Mouse (Mus musculus) embryonic stem cell, embryonic (primary cell): ENCODE measurements at regions not wholly inside any gene's neighbourhood (a gene's known extent, or its start where the extent isn't known, plus 50 kb on each side); places are given as distances from the start of the nearest gene placed in this dataset.
"Not testable (repeated sequence)": the region's sequence is repeated elsewhere in the genome, so short reads cannot be mapped to it uniquely, and the experiment has no call there.

Experiments
- CTCF ChIA-PET, 4 experiments: fragments of 300-600 bp in 2 of 4; fragments of 350-600 bp in 2 of 4; sonication (Branson Sonifier 250); formaldehyde crosslinking; loops; one replicate each; lab custom pipeline; 2022; ENCODE audit warnings: inconsistent platforms in 2 of 4; lab: Charles Lee
- POLR2A ChIA-PET, 4 experiments: fragments of 300-600 bp in 2 of 4; fragments of 350-600 bp in 2 of 4; sonication (Branson Sonifier 250); formaldehyde crosslinking; loops; one replicate each; lab custom pipeline; 2022; ENCODE audit warnings: antibody characterized with exemption in 4 of 4, inconsistent platforms in 1 of 4; lab: Charles Lee

GRCm38 (mm10) chr3:82290373-82290772, 67.5 kb upstream of the Map9 start:
- ChIA-PET CTCF (no interaction called here), POLR2A (no interaction called here)

- ChIA-PET CTCF (no interaction called here), POLR2A (interaction anchor here in 1 of 4 experiments (0.6 kb wide), 1 partner anchor 34 kb away, joined by 5 read pairs; no protein-coding TSS in a partner anchor)
These were observed 68.8 kb upstream of the Map9 start for GRCm38 (mm10) chr3:82288996-82289395.

GRCm38 (mm10) chr3:82276977-82277714, 80.7 kb upstream of the Map9 start:
- CTCF ChIA-PET, result no interaction called here
- POLR2A ChIA-PET, result no interaction called here

GRCm38 (mm10) chr3:82275822-82276203, 82.0 kb upstream of the Map9 start:
- POLR2A ChIA-PET, result no interaction called here
- CTCF ChIA-PET, result no interaction called here

- CTCF ChIA-PET, result no interaction called here
- POLR2A ChIA-PET, result no interaction called here
These were observed 82.7 kb upstream of the Map9 start for GRCm38 (mm10) chr3:82274945-82275821.

- ChIA-PET CTCF (no interaction called here), POLR2A (no interaction called here)
These were observed 83.5 kb upstream of the Map9 start for GRCm38 (mm10) chr3:82274196-82274937.

- POLR2A ChIA-PET, CTCF ChIA-PET: not testable (repeated sequence)
These were observed 84.3 kb upstream of the Map9 start for GRCm38 (mm10) chr3:82273511-82273910.

GRCm38 (mm10) chr3:82271965-82272364, 85.9 kb upstream of the Map9 start:
- CTCF ChIA-PET, result interaction anchor here in 1 of 4 experiments (0.7 kb wide), 1 partner anchor 30 kb away, joined by 4 read pairs; no protein-coding TSS in a partner anchor
- POLR2A ChIA-PET, result no interaction called here

- POLR2A ChIA-PET, result no interaction called here
- CTCF ChIA-PET, result no interaction called here
These were observed 91.9 kb upstream of the Map9 start for GRCm38 (mm10) chr3:82265941-82266340.

- ChIA-PET POLR2A (no interaction called here), CTCF (no interaction called here)
These were observed 95.9 kb upstream of the Map9 start for GRCm38 (mm10) chr3:82261976-82262375.

- ChIA-PET POLR2A (no interaction called here), CTCF (no interaction called here)
These were observed 97.7 kb upstream of the Map9 start for GRCm38 (mm10) chr3:82259986-82260652.

GRCm38 (mm10) chr3:82250796-82251261, 105.2 kb upstream of the Gucy1a1 start:
- POLR2A ChIA-PET, result interaction anchor here in 1 of 4 experiments (1.0 kb wide), 1 partner anchor 14 kb away, joined by 3 read pairs; no protein-coding TSS in a partner anchor

GRCm38 (mm10) chr3:82249968-82250795, 104.6 kb upstream of the Gucy1a1 start:
- ChIA-PET CTCF (no interaction called here), POLR2A (interaction anchor here in 1 of 4 experiments (1.0 kb wide), 1 partner anchor 13 kb away, joined by 3 read pairs; no protein-coding TSS in a partner anchor)

More at GRCm38 (mm10) chr3:82250796-82251261, 105.2 kb upstream of the Gucy1a1 start:
- CTCF ChIA-PET, result no interaction called here

GRCm38 (mm10) chr3:82236377-82237057, 90.9 kb upstream of the Gucy1a1 start:
- ChIA-PET POLR2A (interaction anchor here in 1 of 4 experiments (0.9 kb wide), 1 partner anchor 14 kb away, joined by 3 read pairs; no protein-coding TSS in a partner anchor), CTCF (no interaction called here)

- POLR2A ChIA-PET, result no interaction called here
These were observed 88.7 kb upstream of the Gucy1a1 start for GRCm38 (mm10) chr3:82234306-82234705.

GRCm38 (mm10) chr3:82223379-82223778, 77.8 kb upstream of the Gucy1a1 start:
- ChIA-PET POLR2A (no interaction called here), CTCF (no interaction called here)

More at GRCm38 (mm10) chr3:82234306-82234705, 88.7 kb upstream of the Gucy1a1 start:
- CTCF ChIA-PET, result no interaction called here

GRCm38 (mm10) chr3:82221924-82222323, 76.3 kb upstream of the Gucy1a1 start:
- ChIA-PET CTCF (no interaction called here), POLR2A (no interaction called here)
